ENCODE assay signal across 18 mouse cellular contexts in the genomic region with DNA sequence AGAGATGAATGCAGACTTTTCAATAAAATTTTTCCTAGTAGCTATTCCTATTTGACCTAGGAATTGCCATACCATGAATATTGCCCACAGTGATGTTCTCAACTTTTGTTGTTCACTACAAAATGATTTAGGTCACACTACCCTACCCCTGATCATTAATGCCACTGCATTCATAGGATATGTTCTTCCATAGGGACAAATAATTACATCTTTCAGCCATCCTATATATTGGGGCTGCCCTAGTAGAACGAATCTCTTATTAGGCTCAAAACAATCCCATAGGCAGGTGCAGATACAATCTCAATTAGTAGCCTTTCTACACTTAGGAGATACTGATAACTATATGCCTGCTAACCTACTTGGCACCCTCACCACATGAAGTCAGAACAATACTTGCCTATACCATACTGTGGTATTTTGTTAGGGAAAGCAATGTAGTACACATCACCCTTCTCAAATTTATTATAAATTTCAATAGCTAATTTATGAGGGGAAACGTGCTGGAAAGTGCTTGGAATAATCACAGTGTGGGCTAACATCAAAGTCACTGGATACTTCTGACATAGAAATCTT. TPM values are rescaled to one million over a fixed set of nuclear protein-coding genes. Genes with fewer than 3 reads are reported as not detected.
DNase-seq lines count a peak whose midpoint lies in the region; ATAC-seq and TF ChIP-seq lines count a peak whose summit lies in the region.
"Had no signal": no experiment of that assay in that cellular context is flagged by ENCODE, and none has a peak within 500 bp of the region (broad histone marks: within the 10 kb centered on the region; RNA-seq: fewer than 3 reads in every experiment).

No protein-coding gene starts in this region.

- H3K36me3 ChIP-seq in forebrain, embryonic 13.5 days (ENCODE audit: poor library complexity, severe bottlenecking) = peaks cover 72% of the 10 kb centered on the region
- H3K36me3 ChIP-seq in forebrain, embryonic 12.5 days (replicated peaks) = peaks cover 75% of the 10 kb centered on the region
- H3K36me3 ChIP-seq in liver, embryonic 11.5 days (ENCODE audit: control insufficient read depth, insufficient read depth, low read length) = peaks cover 41% of the 10 kb centered on the region
- peaks cover 90% of the 10 kb centered on the region for H3K36me3 ChIP-seq in liver, embryonic 12.5 days
- H3K36me3 ChIP-seq in stomach, embryonic 14.5 days (ENCODE audit: control insufficient read depth, insufficient read depth, low read length) = peaks cover 40% of the 10 kb centered on the region
- H3K36me3 ChIP-seq in stomach, postnatal 0 days (ENCODE audit: control insufficient read depth, insufficient read depth, low read length) = peaks cover 12% of the 10 kb centered on the region

- no peaks in the 10 kb centered on the region for H3K4me1 ChIP-seq in forebrain, embryonic 13.5 days
- no peaks in the 10 kb centered on the region for H3K4me1 ChIP-seq in forebrain, embryonic 12.5 days
- H3K4me1 ChIP-seq in liver, embryonic 11.5 days (replicated peaks; ENCODE audit: control insufficient read depth, insufficient read depth, low read length) = no peaks in the 10 kb centered on the region
- no peaks in the 10 kb centered on the region for H3K4me1 ChIP-seq in liver, embryonic 12.5 days
- H3K4me1 ChIP-seq in stomach, embryonic 14.5 days (ENCODE audit: control insufficient read depth, insufficient read depth, low read length) = no peaks in the 10 kb centered on the region
- no peaks in the 10 kb centered on the region for H3K4me1 ChIP-seq in stomach, postnatal 0 days (replicated peaks; ENCODE audit: control insufficient read depth, insufficient read depth)
- H3K4me1 ChIP-seq: hindbrain, embryonic 13.5 days; intestine, embryonic 15.5 days; lung, embryonic 15.5 days; stomach, embryonic 15.5 days had no signal

- DNase-seq in liver, embryonic 11.5 days (ENCODE audit: low spot score) = no peak
- no peak for DNase-seq in stomach, postnatal 0 days (ENCODE audit: low spot score)
- DNase-seq in left cerebral cortex, adult 8-10 months (ENCODE audit: low spot score in 2 of 2) = no peak
- DNase-seq in heart, adult 9 months (ENCODE audit: low spot score in 2 of 2) = no peak
- DNase-seq: cerebellum, adult 9-11 months; gastrocnemius, postnatal 10 days; heart, adult 2 months; kidney, postnatal 10 days; layer of hippocampus, adult 9-11 months; liver had no signal

- 0 out of 2 replicates have a peak, but pooled peaks have one; percentile 38 for ATAC-seq in forebrain, embryonic 13.5 days
- ATAC-seq in forebrain, embryonic 12.5 days (ENCODE audit: low FRiP score) = no peak
- ATAC-seq in liver, embryonic 11.5 days (replicated peaks; ENCODE audit: low FRiP score) = peak; percentile 18; the same call in 1 of the 2 replicates
- ATAC-seq in liver, embryonic 12.5 days = no peak
- 0 out of 2 replicates have a peak, but pooled peaks have one; percentile 23 for ATAC-seq in stomach, embryonic 14.5 days (ENCODE audit: insufficient number of reproducible peaks, insufficient read depth, low FRiP score, low read depth)
- no peak for ATAC-seq in stomach, postnatal 0 days (ENCODE audit: low FRiP score, low TSS enrichment)

- WGBS in forebrain, embryonic 13.5 days = 77% methylated on average over 2 of the region's 2 CpGs
- WGBS in forebrain, embryonic 12.5 days = 79% methylated on average over 2 of the region's 2 CpGs
- 77% methylated on average over 2 of the region's 2 CpGs for WGBS in liver, embryonic 11.5 days
- WGBS in liver, embryonic 12.5 days (ENCODE audit: insufficient replicate concordance) = 70% methylated on average over 2 of the region's 2 CpGs
- 75% methylated on average over 2 of the region's 2 CpGs for WGBS in stomach, embryonic 14.5 days
- WGBS in stomach, postnatal 0 days = 64% methylated on average over 2 of the region's 2 CpGs

- TF ChIP-seq EP300 in stomach, postnatal 0 days (optimal IDR thresholded peaks at IDR 0.05) = no peak

- no peaks in the 10 kb centered on the region for H3K9me3 ChIP-seq in forebrain, embryonic 13.5 days (replicated peaks)
- no peaks in the 10 kb centered on the region for H3K9me3 ChIP-seq in forebrain, embryonic 12.5 days
- no peaks in the 10 kb centered on the region for H3K9me3 ChIP-seq in liver, embryonic 11.5 days (ENCODE audit: control insufficient read depth, low read length)
- no peaks in the 10 kb centered on the region for H3K9me3 ChIP-seq in liver, embryonic 12.5 days (replicated peaks)
- H3K9me3 ChIP-seq in stomach, embryonic 14.5 days (ENCODE audit: control insufficient read depth, low read depth, low read length) = no peaks in the 10 kb centered on the region
- H3K9me3 ChIP-seq in stomach, postnatal 0 days (ENCODE audit: control insufficient read depth, low read length) = no peaks in the 10 kb centered on the region
- H3K9me3 ChIP-seq: hindbrain, embryonic 13.5 days; intestine, embryonic 15.5 days; lung, embryonic 15.5 days; stomach, embryonic 15.5 days had no signal

- TF ChIP-seq CTCF in stomach, postnatal 0 days (IDR thresholded peaks at IDR 0.05; ENCODE audit: low read depth) = no peak

- no peak overlapping the region for H3K9ac ChIP-seq in forebrain, embryonic 13.5 days
- no peak overlapping the region for H3K9ac ChIP-seq in forebrain, embryonic 12.5 days
- H3K9ac ChIP-seq in liver, embryonic 11.5 days (ENCODE audit: low read depth, low read length) = no peak overlapping the region
- no peak overlapping the region for H3K9ac ChIP-seq in liver, embryonic 12.5 days
- no peak overlapping the region for H3K9ac ChIP-seq in stomach, embryonic 14.5 days (replicated peaks; ENCODE audit: low read depth, low read length)
- no peak overlapping the region for H3K9ac ChIP-seq in stomach, postnatal 0 days (ENCODE audit: low read length)
- H3K9ac ChIP-seq: hindbrain, embryonic 13.5 days; intestine, embryonic 15.5 days; lung, embryonic 15.5 days; stomach, embryonic 15.5 days had no signal

- no peak overlapping the region for H3K4me2 ChIP-seq in forebrain, embryonic 13.5 days
- H3K4me2 ChIP-seq in forebrain, embryonic 12.5 days = no peak overlapping the region
- no peak overlapping the region for H3K4me2 ChIP-seq in liver, embryonic 11.5 days
- no peak overlapping the region for H3K4me2 ChIP-seq in liver, embryonic 12.5 days
- H3K4me2 ChIP-seq in stomach, embryonic 14.5 days (replicated peaks; ENCODE audit: low read depth, low read length) = no peak overlapping the region
- no peak overlapping the region for H3K4me2 ChIP-seq in stomach, postnatal 0 days (replicated peaks; ENCODE audit: low read depth)
- H3K4me2 ChIP-seq: hindbrain, embryonic 13.5 days; intestine, embryonic 15.5 days; lung, embryonic 15.5 days; stomach, embryonic 15.5 days had no signal

- no peak overlapping the region for H3K4me3 ChIP-seq in forebrain, embryonic 13.5 days
- H3K4me3 ChIP-seq in forebrain, embryonic 12.5 days (replicated peaks) = no peak overlapping the region
- H3K4me3 ChIP-seq in liver, embryonic 11.5 days (ENCODE audit: low read depth, low read length) = no peak overlapping the region
- H3K4me3 ChIP-seq in liver, embryonic 12.5 days = no peak overlapping the region
- H3K4me3 ChIP-seq in stomach, embryonic 14.5 days (ENCODE audit: low read depth, low read length) = no peak overlapping the region
- H3K4me3 ChIP-seq in stomach, postnatal 0 days (ENCODE audit: low read depth, low read length) = no peak overlapping the region
- H3K4me3 ChIP-seq: heart, adult 2 months; hindbrain, embryonic 13.5 days; intestine, embryonic 15.5 days; lung, embryonic 15.5 days; stomach, embryonic 15.5 days had no signal

- no peak overlapping the region for H3K27ac ChIP-seq in forebrain, embryonic 13.5 days
- H3K27ac ChIP-seq in forebrain, embryonic 12.5 days = no peak overlapping the region
- H3K27ac ChIP-seq in liver, embryonic 11.5 days (ENCODE audit: low read depth, low read length) = no peak overlapping the region
- H3K27ac ChIP-seq in liver, embryonic 12.5 days = no peak overlapping the region
- H3K27ac ChIP-seq in stomach, embryonic 14.5 days (ENCODE audit: low read length) = no peak overlapping the region
- H3K27ac ChIP-seq in stomach, postnatal 0 days (replicated peaks) = no peak overlapping the region
- H3K27ac ChIP-seq: heart, adult 2 months; hindbrain, embryonic 13.5 days; intestine, embryonic 15.5 days; lung, embryonic 15.5 days; stomach, embryonic 15.5 days had no signal

- no peaks in the 10 kb centered on the region for H3K27me3 ChIP-seq in forebrain, embryonic 13.5 days
- H3K27me3 ChIP-seq in forebrain, embryonic 12.5 days = no peaks in the 10 kb centered on the region
- no peaks in the 10 kb centered on the region for H3K27me3 ChIP-seq in liver, embryonic 11.5 days (replicated peaks; ENCODE audit: control insufficient read depth, insufficient read depth, low read length)
- no peaks in the 10 kb centered on the region for H3K27me3 ChIP-seq in liver, embryonic 12.5 days (replicated peaks)
- H3K27me3 ChIP-seq in stomach, embryonic 14.5 days (ENCODE audit: control insufficient read depth, insufficient read depth, low read length) = no peaks in the 10 kb centered on the region
- H3K27me3 ChIP-seq in stomach, postnatal 0 days (ENCODE audit: control insufficient read depth, insufficient read depth, low read length) = no peaks in the 10 kb centered on the region
- H3K27me3 ChIP-seq: hindbrain, embryonic 13.5 days; intestine, embryonic 15.5 days; lung, embryonic 15.5 days; stomach, embryonic 15.5 days had no signal

RNA-seq across cellular contexts. Expression of a gene that starts 12.0 kb away (rescaled TPM):
- 9.3 and 10.0 TPM in 2 replicates for polyA plus RNA-seq in forebrain, embryonic 13.5 days (2015; fragmentation: Nextera tagmentation; extraction: Ambion mirVana)
- 7.0 and 8.9 TPM in 2 replicates for polyA plus RNA-seq in forebrain, embryonic 12.5 days (2016; fragmentation: Nextera tagmentation; extraction: Ambion mirVana)
- polyA plus RNA-seq in liver, embryonic 11.5 days (2014; fragmentation: Nextera tagmentation; extraction: Ambion mirVana) = 4.2 and 4.5 TPM in 2 replicates
- polyA plus RNA-seq in liver, embryonic 12.5 days (2016; fragmentation: Nextera tagmentation; extraction: Ambion mirVana) = 3.8 TPM in 2 replicates
- polyA plus RNA-seq in stomach, embryonic 14.5 days (2014; fragmentation: Nextera tagmentation; extraction: Ambion mirVana) = 9.8 and 10.3 TPM in 2 replicates
- 6.6 and 6.7 TPM in 2 replicates for polyA plus RNA-seq in stomach, postnatal 0 days (2015; fragmentation: Nextera tagmentation; extraction: Ambion mirVana)
- total RNA-seq in left cerebral cortex, adult 8-10 months (2022) = 10 to 100 TPM; 20.0 to 22.6 (median 21.8) TPM

RNA-seq across cellular contexts. Expression of a gene that starts 12.2 kb away (rescaled TPM):
- 64.8 and 66.2 TPM in 2 replicates for polyA plus RNA-seq in forebrain, embryonic 13.5 days (2015; fragmentation: Nextera tagmentation; extraction: Ambion mirVana)
- 65.4 and 74.9 TPM in 2 replicates for polyA plus RNA-seq in forebrain, embryonic 12.5 days (2016; fragmentation: Nextera tagmentation; extraction: Ambion mirVana)
- polyA plus RNA-seq in liver, embryonic 11.5 days (2014; fragmentation: Nextera tagmentation; extraction: Ambion mirVana) = 95.1 and 110 TPM in 2 replicates
- 63.5 and 64.6 TPM in 2 replicates for polyA plus RNA-seq in liver, embryonic 12.5 days (2016; fragmentation: Nextera tagmentation; extraction: Ambion mirVana)
- 84.8 and 96.8 TPM in 2 replicates for polyA plus RNA-seq in stomach, embryonic 14.5 days (2014; fragmentation: Nextera tagmentation; extraction: Ambion mirVana)
- polyA plus RNA-seq in stomach, postnatal 0 days (2015; fragmentation: Nextera tagmentation; extraction: Ambion mirVana) = 39.1 and 41.1 TPM in 2 replicates
- total RNA-seq in left cerebral cortex, adult 8-10 months (2022) = 10 to 100 TPM; 26.4 to 37.9 (median 30.5) TPM

RNA-seq across cellular contexts. Expression of a gene that starts 38.5 kb away (rescaled TPM):
- polyA plus RNA-seq in forebrain, embryonic 13.5 days (2015; fragmentation: Nextera tagmentation; extraction: Ambion mirVana) = 40.1 and 44.4 TPM in 2 replicates
- 44.6 and 49.1 TPM in 2 replicates for polyA plus RNA-seq in forebrain, embryonic 12.5 days (2016; fragmentation: Nextera tagmentation; extraction: Ambion mirVana)
- 41.9 and 47.3 TPM in 2 replicates for polyA plus RNA-seq in liver, embryonic 11.5 days (2014; fragmentation: Nextera tagmentation; extraction: Ambion mirVana)
- polyA plus RNA-seq in liver, embryonic 12.5 days (2016; fragmentation: Nextera tagmentation; extraction: Ambion mirVana) = 28.0 and 29.2 TPM in 2 replicates
- polyA plus RNA-seq in stomach, embryonic 14.5 days (2014; fragmentation: Nextera tagmentation; extraction: Ambion mirVana) = 39.8 and 43.1 TPM in 2 replicates
- 18.5 and 20.0 TPM in 2 replicates for polyA plus RNA-seq in stomach, postnatal 0 days (2015; fragmentation: Nextera tagmentation; extraction: Ambion mirVana)
- 10 to 100 TPM; 34.6 to 43.3 (median 39.4) TPM for total RNA-seq in left cerebral cortex, adult 8-10 months (2022)

RNA-seq across cellular contexts. Expression of a gene that starts 39.3 kb away (rescaled TPM):
- polyA plus RNA-seq in forebrain, embryonic 13.5 days (2015; fragmentation: Nextera tagmentation; extraction: Ambion mirVana) = 19.2 and 19.3 TPM in 2 replicates
- 23.5 and 27.2 TPM in 2 replicates for polyA plus RNA-seq in forebrain, embryonic 12.5 days (2016; fragmentation: Nextera tagmentation; extraction: Ambion mirVana)
- 23.5 and 24.5 TPM in 2 replicates for polyA plus RNA-seq in liver, embryonic 11.5 days (2014; fragmentation: Nextera tagmentation; extraction: Ambion mirVana)
- 13.9 and 14.2 TPM in 2 replicates for polyA plus RNA-seq in liver, embryonic 12.5 days (2016; fragmentation: Nextera tagmentation; extraction: Ambion mirVana)
- 25.6 and 26.6 TPM in 2 replicates for polyA plus RNA-seq in stomach, embryonic 14.5 days (2014; fragmentation: Nextera tagmentation; extraction: Ambion mirVana)
- polyA plus RNA-seq in stomach, postnatal 0 days (2015; fragmentation: Nextera tagmentation; extraction: Ambion mirVana) = 4.4 and 4.6 TPM in 2 replicates
- 10 to 100 TPM; 24.2 to 28.0 (median 26.1) TPM for total RNA-seq in left cerebral cortex, adult 8-10 months (2022)

Comparison
In these comparisons a context has a peak if more than half of its experiments do, and no peak if none do; other contexts are left out.
1. ATAC-seq: peak in forebrain, embryonic 13.5 days (single experiment), liver, embryonic 11.5 days (single experiment) and stomach, embryonic 14.5 days (single experiment); none in forebrain, embryonic 12.5 days (single experiment), liver, embryonic 12.5 days (single experiment) and stomach, postnatal 0 days (single experiment).